Mouse (Mus musculus): Measurements from ENCODE around the gene Lamb3. TPM values are rescaled to one million over a fixed set of nuclear protein-coding genes. Genes with fewer than 3 reads are reported as not detected.

The Lamb3 gene
- polyA plus RNA-seq, 1 experiment from 2014 or later: 62.8 TPM

GRCm38 (mm10) chr1:193348261-193348962, 140.9 kb downstream of the Lamb3 start:
- H3K27ac ChIP-seq (ENCODE audit: low read length): no peak overlapping the region
- no peak overlapping the region for H3K9ac ChIP-seq (replicated peaks; ENCODE audit: low read depth)
- 78% methylated on average over 9 of the region's 9 CpGs for WGBS
- H3K9me3 ChIP-seq (ENCODE audit: low read length): no peaks in the 10 kb centered on the region
- H3K4me2 ChIP-seq (replicated peaks; ENCODE audit: low read depth, low read length): no peak overlapping the region
- H3K4me3 ChIP-seq (ENCODE audit: low read depth, low read length): no peak overlapping the region
- no peaks in the 10 kb centered on the region for H3K4me1 ChIP-seq (ENCODE audit: insufficient read depth, low read depth, low read length)
- TF ChIP-seq EP300 (IDR thresholded peaks at IDR 0.05) (no peak), CTCF (IDR thresholded peaks at IDR 0.05) (no peak)
- no peak for DNase-seq (ENCODE audit: low spot score)
- H3K27me3 ChIP-seq (replicated peaks; ENCODE audit: insufficient read depth, low read length): no peaks in the 10 kb centered on the region
- 0 out of 2 replicates have a peak, but pooled peaks cover 6% of the 10 kb centered on the region for H3K36me3 ChIP-seq (ENCODE audit: insufficient read depth, low read length)
- no peak for ATAC-seq

GRCm38 (mm10) chr1:193349702-193350545, 142.4 kb downstream of the Lamb3 start:
- 70% methylated on average over 10 of the region's 10 CpGs for WGBS
- Histone ChIP-seq H3K9me3 (ENCODE audit: low read length) (no peaks in the 10 kb centered on the region), H3K4me3 (ENCODE audit: low read depth, low read length) (no peak overlapping the region), H3K27ac (ENCODE audit: low read length) (no peak overlapping the region), H3K36me3 (ENCODE audit: insufficient read depth, low read length) (0 out of 2 replicates have a peak, but pooled peaks cover 6% of the 10 kb centered on the region), H3K4me1 (ENCODE audit: insufficient read depth, low read depth, low read length) (no peaks in the 10 kb centered on the region), H3K27me3 (replicated peaks; ENCODE audit: insufficient read depth, low read length) (no peaks in the 10 kb centered on the region), H3K4me2 (replicated peaks; ENCODE audit: low read depth, low read length) (no peak overlapping the region), H3K9ac (replicated peaks; ENCODE audit: low read depth) (no peak overlapping the region)
- DNase-seq (ENCODE audit: low spot score) (no peak), ATAC-seq (no peak)
- TF ChIP-seq EP300 (IDR thresholded peaks at IDR 0.05) (no peak), CTCF (IDR thresholded peaks at IDR 0.05) (no peak)

DNA sequence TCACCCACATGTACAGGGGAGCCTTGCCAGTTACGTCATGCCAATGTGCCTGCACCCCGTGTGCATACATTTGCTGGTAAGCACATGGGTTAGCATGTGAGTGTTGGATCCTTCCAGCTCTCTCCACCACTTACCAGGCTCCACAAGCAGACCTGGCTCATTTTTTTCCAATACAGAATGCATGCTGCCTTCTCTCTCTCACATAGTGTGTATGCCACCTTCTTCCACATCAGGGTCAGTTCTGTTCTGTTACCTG, 143.0 kb downstream of the Lamb3 start:
- Histone ChIP-seq H3K36me3 (ENCODE audit: insufficient read depth, low read length) (0 out of 2 replicates have a peak, but pooled peaks cover 6% of the 10 kb centered on the region), H3K9me3 (ENCODE audit: low read length) (no peaks in the 10 kb centered on the region), H3K4me3 (ENCODE audit: low read depth, low read length) (no peak overlapping the region), H3K27ac (ENCODE audit: low read length) (no peak overlapping the region), H3K9ac (replicated peaks; ENCODE audit: low read depth) (no peak overlapping the region), H3K27me3 (replicated peaks; ENCODE audit: insufficient read depth, low read length) (no peaks in the 10 kb centered on the region), H3K4me1 (ENCODE audit: insufficient read depth, low read depth, low read length) (no peaks in the 10 kb centered on the region), H3K4me2 (replicated peaks; ENCODE audit: low read depth, low read length) (no peak overlapping the region)
- no peak for ATAC-seq
- TF ChIP-seq EP300 (IDR thresholded peaks at IDR 0.05): no peak
- TF ChIP-seq CTCF (IDR thresholded peaks at IDR 0.05): no peak
- no peak for DNase-seq (ENCODE audit: low spot score)
- 91% methylated on average over 2 of the region's 2 CpGs for WGBS

- WGBS: 82% methylated on average over 3 of the region's 3 CpGs
- TF ChIP-seq CTCF (IDR thresholded peaks at IDR 0.05) (no peak), EP300 (IDR thresholded peaks at IDR 0.05) (no peak)
- ATAC-seq: no peak
Measured at GRCm38 (mm10) chr1:193351583-193351982, 144.1 kb downstream of the Lamb3 start.

GRCm38 (mm10) chr1:193359199-193359598, 151.7 kb downstream of the Lamb3 start:
- Histone ChIP-seq H3K27ac (ENCODE audit: low read length) (no peak overlapping the region), H3K4me3 (ENCODE audit: low read depth, low read length) (no peak overlapping the region), H3K9ac (replicated peaks; ENCODE audit: low read depth) (no peak overlapping the region), H3K27me3 (replicated peaks; ENCODE audit: insufficient read depth, low read length) (no peaks in the 10 kb centered on the region), H3K36me3 (ENCODE audit: insufficient read depth, low read length) (no peaks in the 10 kb centered on the region), H3K4me1 (ENCODE audit: insufficient read depth, low read depth, low read length) (no peaks in the 10 kb centered on the region), H3K4me2 (replicated peaks; ENCODE audit: low read depth, low read length) (no peak overlapping the region), H3K9me3 (ENCODE audit: low read length) (no peaks in the 10 kb centered on the region)
- 78% methylated on average over 3 of the region's 3 CpGs for WGBS
- TF ChIP-seq EP300 (IDR thresholded peaks at IDR 0.05): no peak
- TF ChIP-seq CTCF (IDR thresholded peaks at IDR 0.05): no peak
- no peak; the same call in 1 of the 2 replicates for ATAC-seq
- DNase-seq (ENCODE audit: low spot score): no peak

More at GRCm38 (mm10) chr1:193351583-193351982, 144.1 kb downstream of the Lamb3 start:
- H3K9ac ChIP-seq (replicated peaks; ENCODE audit: low read depth): no peak overlapping the region
- H3K9me3 ChIP-seq (ENCODE audit: low read length): no peaks in the 10 kb centered on the region
- no peaks in the 10 kb centered on the region for H3K27me3 ChIP-seq (replicated peaks; ENCODE audit: insufficient read depth, low read length)
- H3K27ac ChIP-seq (ENCODE audit: low read length): no peak overlapping the region
- no peak for DNase-seq (ENCODE audit: low spot score)
- 0 out of 2 replicates have a peak, but pooled peaks cover 6% of the 10 kb centered on the region for H3K36me3 ChIP-seq (ENCODE audit: insufficient read depth, low read length)
- no peaks in the 10 kb centered on the region for H3K4me1 ChIP-seq (ENCODE audit: insufficient read depth, low read depth, low read length)
- H3K4me2 ChIP-seq (replicated peaks; ENCODE audit: low read depth, low read length): no peak overlapping the region
- H3K4me3 ChIP-seq (ENCODE audit: low read depth, low read length): no peak overlapping the region

GRCm38 (mm10) chr1:193361181-193361580, 153.7 kb downstream of the Lamb3 start:
- H3K27ac ChIP-seq (ENCODE audit: low read length): no peak overlapping the region
- ATAC-seq (no peak), DNase-seq (ENCODE audit: low spot score) (no peak)
- H3K9ac ChIP-seq (replicated peaks; ENCODE audit: low read depth): no peak overlapping the region
- H3K4me3 ChIP-seq (ENCODE audit: low read depth, low read length): no peak overlapping the region
- no peaks in the 10 kb centered on the region for H3K4me1 ChIP-seq (ENCODE audit: insufficient read depth, low read depth, low read length)
- TF ChIP-seq CTCF (IDR thresholded peaks at IDR 0.05): no peak
- no peak for TF ChIP-seq EP300 (IDR thresholded peaks at IDR 0.05)
- no peak overlapping the region for H3K4me2 ChIP-seq (replicated peaks; ENCODE audit: low read depth, low read length)
- WGBS: 62% methylated on average over 6 of the region's 6 CpGs
- no peaks in the 10 kb centered on the region for H3K27me3 ChIP-seq (replicated peaks; ENCODE audit: insufficient read depth, low read length)
- no peaks in the 10 kb centered on the region for H3K9me3 ChIP-seq (ENCODE audit: low read length)
- H3K36me3 ChIP-seq (ENCODE audit: insufficient read depth, low read length): no peaks in the 10 kb centered on the region

Data from lung, postnatal 0 days (tissue).